Mouse (Mus musculus) c-Kit-positive CD71-negative TER-119-negative erythroid progenitor cells, embryonic 14.5 days (primary cell): Measurements from ENCODE around the gene Zbtb7b.
A peak's percentile ranks its signal among the peaks of the same experiment; 100 is the strongest.
"Not testable (repeated sequence)": the region's sequence is repeated elsewhere in the genome, so short reads cannot be mapped to it uniquely, and the experiment has no call there.

Experiments
- DNase-seq: peaks from one replicate; pipeline ENCODE4 v3.0.0-alpha.2; 2013; ENCODE audit warnings: low read depth

Zbtb7b gene

DNA sequence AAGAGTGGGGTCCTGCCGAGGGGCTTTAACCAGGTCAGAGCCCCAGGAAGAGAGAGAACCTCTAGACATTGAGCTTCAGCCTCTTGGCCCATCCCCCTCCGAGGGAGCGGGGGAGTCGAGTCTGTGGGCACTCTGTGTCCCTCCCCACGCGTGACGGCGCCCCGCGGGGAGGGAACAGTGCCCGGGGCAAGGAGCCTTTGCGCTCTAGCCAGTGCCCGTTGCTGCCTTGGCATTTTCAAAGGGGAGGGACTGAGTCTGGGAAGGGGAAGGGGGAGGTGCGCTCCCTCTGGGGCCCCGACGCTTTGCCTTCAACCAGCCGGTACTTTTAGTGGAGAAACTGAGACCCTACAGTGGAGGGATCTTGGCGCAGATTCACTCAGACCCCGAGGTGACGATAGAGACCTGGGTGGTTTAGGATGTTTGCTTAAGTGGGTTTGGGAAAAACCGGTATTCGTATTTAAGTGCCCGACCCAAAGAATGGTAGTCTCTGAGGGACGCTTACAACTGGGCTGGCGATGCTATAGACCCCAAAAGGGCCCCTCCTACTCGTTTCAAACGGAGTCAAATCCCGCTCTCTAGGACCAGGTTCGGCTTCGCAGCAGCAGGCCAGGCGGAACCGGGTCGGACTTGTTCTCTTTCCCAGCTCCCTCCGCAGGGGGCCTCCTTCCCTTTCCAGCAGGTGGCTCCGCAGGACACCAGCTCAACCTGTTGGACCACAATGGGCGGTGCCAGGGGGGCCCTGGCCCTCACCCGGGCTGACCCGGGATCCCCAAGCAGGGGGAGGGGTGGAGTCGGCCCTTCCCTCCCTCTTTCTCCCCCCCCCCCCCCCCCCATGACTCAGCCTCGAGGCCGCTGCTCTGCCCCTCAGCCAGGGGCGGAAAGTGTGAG lies at the start of gene Zbtb7b:
Gene Zbtb7b, minus strand, starts transcription at position 771 of the 888 bp plus-strand sequence.
- DNase-seq = no peak

DNA sequence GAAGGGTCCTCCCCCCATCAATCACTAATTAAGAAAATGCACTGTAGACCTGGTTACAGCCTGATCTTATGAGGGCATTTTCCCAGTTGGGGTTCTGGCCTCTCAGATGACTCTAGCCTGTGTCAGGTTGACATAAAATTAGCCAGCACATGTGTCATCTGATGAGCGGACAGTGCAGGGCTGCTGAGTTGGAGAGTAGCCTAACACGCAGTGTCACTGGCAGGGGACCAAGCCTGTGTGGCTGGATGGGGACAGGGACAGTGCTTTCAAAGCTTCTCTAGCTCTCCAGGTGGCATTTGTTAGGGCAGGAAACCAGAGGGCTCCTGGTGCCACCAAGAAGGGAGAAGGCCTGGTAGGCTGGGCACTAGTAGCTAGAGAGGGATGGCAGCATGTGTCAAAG lies 46.1 kb upstream of the Zbtb7b start:
- no peak for DNase-seq

DNA sequence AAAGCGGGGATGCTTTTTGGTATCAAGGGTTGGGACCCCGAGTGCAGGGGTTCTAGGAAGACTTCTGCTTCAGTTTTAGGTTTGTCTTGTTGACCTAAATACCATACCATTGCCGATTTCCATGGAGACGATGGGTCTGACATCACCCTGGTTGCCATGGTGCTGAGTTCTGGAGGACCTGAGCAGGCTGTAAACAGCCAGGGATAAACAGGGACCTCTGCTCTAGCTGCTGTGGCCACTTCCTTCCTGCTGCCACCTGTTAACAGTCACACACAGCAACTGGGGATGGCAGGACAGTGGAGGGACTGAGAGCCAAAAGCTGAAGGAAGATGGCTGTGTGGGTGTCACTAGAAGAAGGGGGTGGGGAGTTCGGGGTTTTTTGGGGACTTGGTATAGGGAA lies 42.7 kb upstream of the Zbtb7b start:
- DNase-seq = no peak

DNA sequence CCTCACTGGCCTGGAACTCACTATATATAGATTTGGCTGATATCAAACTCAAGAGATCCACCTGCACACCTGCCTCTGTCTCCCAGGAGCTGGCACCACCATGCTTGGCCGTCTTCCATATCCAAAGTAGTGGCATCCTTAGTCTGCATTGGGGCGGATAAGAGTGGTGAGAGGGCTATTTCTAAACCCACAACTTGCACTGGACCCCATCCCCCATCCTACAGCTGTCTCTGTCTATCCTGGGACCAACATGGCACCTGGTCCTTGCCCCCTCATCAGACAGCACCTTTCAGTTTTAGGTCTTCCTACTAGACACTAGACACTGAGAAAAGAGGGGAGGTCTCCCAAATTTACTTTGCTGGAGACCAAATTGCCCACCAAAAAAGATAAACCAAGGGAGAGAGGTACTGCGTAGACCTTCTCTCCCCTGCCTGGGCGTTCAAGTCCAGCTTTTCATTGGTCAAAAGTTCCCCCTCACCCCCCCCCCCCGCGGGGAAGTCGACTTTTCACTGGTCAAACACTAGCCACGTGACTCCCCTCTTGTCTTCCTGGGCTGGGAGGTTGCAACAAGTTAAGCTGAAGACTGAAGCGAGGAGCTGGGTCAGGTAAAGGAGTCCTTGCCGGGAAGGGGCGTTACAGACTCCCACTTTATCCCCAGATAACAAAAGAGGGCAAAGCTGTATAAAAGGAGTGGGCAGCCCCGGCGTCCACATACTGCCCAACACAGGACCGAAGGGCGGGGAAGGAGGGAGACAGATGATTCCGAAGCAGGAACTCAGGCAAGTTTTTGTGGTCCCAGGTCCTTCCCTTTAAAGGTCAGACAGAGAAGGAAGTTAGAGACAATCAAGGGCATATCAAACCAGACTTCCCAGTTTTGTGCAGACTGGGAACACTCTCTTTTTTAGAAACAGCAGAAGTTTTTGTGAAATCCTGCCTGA lies 41.9 kb upstream of the Zbtb7b start, which contains the start of gene Pbxip1:
Gene Pbxip1, plus strand, starts transcription at position 531 of the 938 bp plus-strand sequence.
- no peak for DNase-seq

GRCm38 (mm10) chr3:89435041-89435440 lies 40.5 kb upstream of the Zbtb7b start:
- no peak for DNase-seq

GRCm38 (mm10) chr3:89434532-89434931 lies 40.0 kb upstream of the Zbtb7b start:
- DNase-seq = no peak

- no peak for DNase-seq
Observed at GRCm38 (mm10) chr3:89432606-89433005, 38.0 kb upstream of the Zbtb7b start.

DNA sequence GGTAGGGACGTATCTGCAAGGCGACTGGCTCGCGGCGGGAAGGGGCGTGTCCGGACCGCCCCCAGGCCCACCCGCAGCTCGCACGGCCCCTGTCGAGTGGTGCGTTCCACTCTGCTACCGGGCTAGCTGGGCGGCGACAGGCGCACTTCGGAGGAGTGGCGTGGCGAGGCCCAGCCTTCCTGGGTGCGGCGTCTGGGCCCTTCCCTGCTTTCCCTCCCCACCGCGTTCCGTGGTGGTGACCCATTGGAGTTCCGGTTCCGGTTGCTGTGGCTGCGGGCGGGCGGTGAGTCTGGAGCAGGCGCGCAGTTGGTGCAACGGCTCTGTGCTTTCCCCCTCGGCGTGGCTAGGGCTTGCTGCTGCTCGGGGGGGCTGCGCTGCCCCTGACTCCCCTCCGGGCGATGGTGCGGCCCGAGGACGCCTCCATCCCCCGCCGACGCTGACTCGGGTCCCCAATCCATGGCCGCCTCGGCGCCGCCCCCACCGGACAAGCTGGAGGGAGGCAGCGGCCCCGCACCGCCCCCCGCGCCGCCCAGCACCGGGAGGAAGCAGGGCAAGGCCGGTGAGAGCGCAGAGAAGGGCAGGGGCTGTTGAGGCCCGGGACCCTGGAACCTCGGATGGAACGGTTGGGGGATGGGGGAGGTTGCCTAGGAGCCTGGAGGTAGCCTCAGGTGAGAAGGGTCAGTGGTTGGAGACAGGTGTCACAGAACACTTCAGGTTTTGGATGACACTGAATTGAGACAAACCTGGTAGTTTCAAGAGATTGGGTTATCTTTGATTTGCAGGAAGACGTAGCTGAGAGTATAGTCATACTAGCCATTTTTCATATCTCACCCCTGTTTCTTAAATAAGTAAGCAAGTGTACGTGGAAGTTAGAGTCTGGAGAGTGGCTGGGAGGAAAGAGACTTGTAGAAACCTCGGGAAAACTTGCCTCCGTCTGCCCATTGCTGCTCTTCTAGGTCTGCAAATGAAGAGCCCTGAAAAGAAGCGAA lies 35.9 kb upstream of the Zbtb7b start, which contains the start of gene Pygo2:
Gene Pygo2, plus strand, starts transcription at position 44 of the 989 bp plus-strand sequence.
- DNase-seq = peak; percentile 82

GRCm38 (mm10) chr3:89429021-89429420 lies 34.4 kb upstream of the Zbtb7b start:
- DNase-seq = not testable (repeated sequence)

DNA sequence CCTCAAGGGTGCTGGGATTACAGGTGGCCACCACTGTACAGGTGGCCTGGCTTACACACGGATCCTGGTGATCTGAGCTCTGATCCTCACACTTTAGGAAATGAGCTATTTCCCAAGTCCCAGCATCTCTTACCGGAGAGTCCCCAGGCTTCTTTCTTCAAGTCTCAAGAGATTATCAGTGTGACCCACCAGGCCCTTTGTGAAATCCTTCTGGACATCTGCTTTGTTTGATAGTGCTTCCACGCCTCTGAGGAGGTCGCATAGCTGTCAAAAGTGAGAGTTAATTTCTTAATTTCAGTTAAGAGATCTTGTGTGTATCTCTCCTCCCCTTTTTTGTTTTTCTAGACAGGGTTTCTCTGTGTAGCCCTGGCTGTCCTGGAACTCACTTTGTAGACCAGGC lies 31.3 kb upstream of the Zbtb7b start:
- DNase-seq = no peak

- DNase-seq = no peak
Observed at GRCm38 (mm10) chr3:89425141-89425525, 30.6 kb upstream of the Zbtb7b start.

GRCm38 (mm10) chr3:89424416-89425140 lies 30.0 kb upstream of the Zbtb7b start:
- DNase-seq = no peak

DNA sequence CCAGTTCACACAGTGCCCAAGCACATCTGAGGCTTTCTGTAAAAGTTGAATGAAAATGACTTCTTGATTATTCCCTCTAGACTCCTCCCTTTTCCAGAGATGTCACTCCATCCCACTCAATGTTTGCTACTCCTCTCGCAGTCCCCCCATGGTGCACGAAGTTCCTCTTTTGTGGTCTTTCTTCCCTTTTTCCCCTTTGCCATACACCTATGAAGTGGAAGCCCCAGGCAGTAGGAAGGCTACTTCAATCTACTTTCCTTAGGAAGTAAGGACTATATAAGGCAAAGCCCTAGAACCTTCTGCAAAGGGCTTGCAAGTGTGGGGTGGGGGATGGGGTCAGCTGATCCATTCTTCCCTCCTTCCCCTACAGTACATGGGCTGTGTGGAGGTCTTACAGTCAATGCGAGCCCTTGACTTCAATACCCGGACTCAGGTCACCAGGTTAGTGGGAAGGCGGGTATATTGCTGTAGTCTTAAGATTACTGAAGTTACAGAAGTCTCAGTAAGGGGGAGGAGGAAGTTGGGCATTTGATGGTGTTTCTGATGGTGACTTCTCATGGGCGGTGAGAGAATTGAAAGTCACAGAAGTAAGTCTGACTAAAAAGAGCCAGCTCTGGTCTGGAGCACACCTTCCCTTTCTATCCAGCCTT lies 28.1 kb upstream of the Zbtb7b start:
- no peak for DNase-seq

- DNase-seq = no peak
Observed at GRCm38 (mm10) chr3:89421810-89422473, 27.4 kb upstream of the Zbtb7b start.

GRCm38 (mm10) chr3:89421002-89421774 lies 26.6 kb upstream of the Zbtb7b start:
- no peak for DNase-seq

- no peak for DNase-seq
Observed at GRCm38 (mm10) chr3:89420421-89420820, 25.8 kb upstream of the Zbtb7b start.

DNA sequence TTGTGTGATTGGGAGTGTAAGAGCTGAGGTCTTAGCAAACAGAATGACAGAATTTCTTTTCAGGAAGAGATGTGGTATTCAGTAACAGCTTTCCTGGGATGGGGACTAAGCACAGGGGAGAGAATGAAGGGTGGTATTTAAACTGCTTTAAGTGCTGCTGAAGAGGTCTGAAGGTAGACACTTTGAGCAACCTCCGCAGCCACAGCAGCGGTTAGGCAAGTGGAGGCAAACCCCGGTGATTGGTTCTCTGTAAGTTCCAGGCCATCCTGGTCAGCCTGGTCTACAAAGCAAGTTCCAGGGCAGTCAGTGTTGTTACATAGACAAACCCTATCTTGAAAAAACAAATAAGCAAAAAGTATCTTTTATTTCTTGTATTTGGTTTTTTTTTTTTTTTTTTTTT lies 25.4 kb upstream of the Zbtb7b start:
- no peak for DNase-seq

GRCm38 (mm10) chr3:89419571-89419970 lies 25.0 kb upstream of the Zbtb7b start:
- DNase-seq = no peak

DNA sequence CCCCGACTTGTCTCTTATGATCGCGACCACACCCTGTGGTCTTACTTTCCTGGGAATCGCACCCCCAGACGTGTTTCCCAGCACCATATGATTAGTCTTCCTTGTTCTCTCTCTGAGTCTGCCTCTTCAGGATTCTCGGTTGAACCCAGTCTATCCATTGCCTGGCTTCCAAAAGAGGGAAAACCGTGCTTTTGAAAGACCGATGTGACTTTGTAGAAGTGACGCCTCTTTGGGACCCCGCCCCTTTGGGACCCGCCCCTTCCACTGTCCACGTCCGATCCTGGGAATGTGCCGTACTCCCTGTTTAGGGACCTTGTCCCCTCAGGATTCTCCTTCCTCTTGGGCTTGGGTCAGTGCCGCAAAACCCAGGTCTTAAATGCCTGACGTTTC lies 24.3 kb upstream of the Zbtb7b start:
- no peak for DNase-seq
